Mouse (Mus musculus) monocyte, adult 5-6 weeks (primary cell): ENCODE measurements around the gene Med27. TPM values are rescaled to one million over a fixed set of nuclear protein-coding genes. Genes with fewer than 3 reads are reported as not detected.

ENCODE experiments used
- ATAC-seq: fragments of 153-309, 156-312 bp; replicated peaks from 2 replicates; pipeline ENCODE4 v1.8.0; 2017; ENCODE audit warnings: mild to moderate bottlenecking; ENCODE audit not compliant: low TSS enrichment, insufficient number of reproducible peaks, severe bottlenecking, poor library complexity, low FRiP score
- total RNA-seq: library from RNA; stranded (forward); fragments of 200-1000, 200-491, 200-594 nt; gene quantifications from 3 replicates; pipeline ENCODE4 v1.2.3, GENCODE M21; 2017

Med27 gene
- total RNA-seq, 1 experiment from 2014 or later = 23.4 TPM

DNA sequence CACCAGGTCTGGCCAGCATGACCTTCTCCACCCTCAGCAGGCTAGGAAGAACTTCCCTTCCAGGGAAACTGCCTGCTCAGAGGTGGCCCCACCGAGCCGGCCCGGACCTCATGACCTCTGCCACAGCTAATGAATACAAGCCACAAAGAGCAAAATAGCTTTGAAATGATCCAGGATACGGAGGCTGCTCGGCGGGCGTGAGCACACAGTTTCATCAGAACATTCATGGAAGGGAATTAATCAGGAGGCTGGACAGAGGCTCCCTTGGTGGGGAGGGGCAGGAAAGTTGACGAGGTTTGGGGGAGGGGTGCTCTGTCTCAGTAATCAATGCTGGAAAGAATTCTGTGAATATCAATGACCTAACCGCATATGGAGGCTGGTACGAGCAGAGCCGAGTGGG lies 227.6 kb downstream of the Med27 start:
- ATAC-seq = no peak

Other genes starting within 250 kb of the Med27 start
- 97.7 to 134 TPM (median 109 TPM) in 3 replicates for gene Setx, start 222.6 kb upstream of the Med27 start, total RNA-seq
- 7.1 to 27.7 TPM (median 7.5 TPM) in 3 replicates for gene Ntng2, start 93.8 kb upstream of the Med27 start, total RNA-seq